Mouse (Mus musculus): ENCODE measurements at regions not wholly inside any gene's neighbourhood (a gene's known extent, or its start where the extent isn't known, plus 50 kb on each side); places are given as distances from the start of the nearest gene placed in this dataset.

- DNase-seq, result no peak
These were observed 466.2 kb downstream of the Klhl13 start for GRCm38 (mm10) chrX:22898698-22899051.

- DNase-seq, result no peak
These were observed 466.7 kb downstream of the Klhl13 start for GRCm38 (mm10) chrX:22898048-22898697.

GRCm38 (mm10) chrX:22869791-22870190, 495.1 kb downstream of the Klhl13 start:
- DNase-seq, result peak; percentile 7

GRCm38 (mm10) chrX:22849522-22850495, 515.1 kb downstream of the Klhl13 start:
- no peak for DNase-seq

- DNase-seq, result no peak
These were observed 516.1 kb downstream of the Klhl13 start for GRCm38 (mm10) chrX:22848778-22849177.

- no peak for DNase-seq
These were observed 531.7 kb downstream of the Klhl13 start for GRCm38 (mm10) chrX:22833226-22833625.

- no peak for DNase-seq
These were observed 559.7 kb downstream of the Klhl13 start for GRCm38 (mm10) chrX:22805184-22805583.

GRCm38 (mm10) chrX:22769971-22770530, 594.8 kb downstream of the Klhl13 start:
- DNase-seq, result no peak

- DNase-seq, result no peak
These were observed 625.6 kb downstream of the Klhl13 start for GRCm38 (mm10) chrX:22739235-22739634.

- no peak for DNase-seq
These were observed 666.7 kb downstream of the Klhl13 start for GRCm38 (mm10) chrX:22698179-22698578.

GRCm38 (mm10) chrX:22657722-22658342, 707.0 kb downstream of the Klhl13 start:
- no peak for DNase-seq

All from adrenal gland, postnatal 14 days (tissue).